Mouse (Mus musculus): ENCODE data around the gene Abca16. TPM values are rescaled to one million over a fixed set of nuclear protein-coding genes. Genes with fewer than 3 reads are reported as not detected.

Abca16 gene
- polyA plus RNA-seq (2012; rRNA removed; ENCODE audit: low replicate concordance) = not detected in 2 replicates

GRCm38 (mm10) chr7:120409447-120409846 lies at the start of gene Abca16:
TSS of gene Abca16 (plus strand) at chr7:120409647.

Other genes with a start within 250 kb of the Abca16 start
- gene Anks4b, start 235.8 kb upstream of the Abca16 start, polyA plus RNA-seq (2012; rRNA removed; ENCODE audit: low replicate concordance) = 0.04 TPM in 1 of 2 replicates, not detected in the other
- 4.5 and 6.5 TPM in 2 replicates for gene Crym, start 207.5 kb upstream of the Abca16 start, polyA plus RNA-seq (2012; rRNA removed; ENCODE audit: low replicate concordance)
- not detected in 2 replicates for gene Abca14, start 205.7 kb upstream of the Abca16 start, polyA plus RNA-seq (2012; rRNA removed; ENCODE audit: low replicate concordance)
- not detected in 2 replicates for gene Abca15, start 81.0 kb upstream of the Abca16 start, polyA plus RNA-seq (2012; rRNA removed; ENCODE audit: low replicate concordance)
- gene Uqcrc2, start 225.5 kb downstream of the Abca16 start, polyA plus RNA-seq (2012; rRNA removed; ENCODE audit: low replicate concordance) = 50.1 and 206 TPM in 2 replicates

All from mammary gland, adult 2 months (tissue).